Mouse (Mus musculus): ENCODE results near the gene Hist1h2ag. TPM values are rescaled to one million over a fixed set of nuclear protein-coding genes. Genes with fewer than 3 reads are reported as not detected.
"Not testable (repeated sequence)": the region's sequence is repeated elsewhere in the genome, so short reads cannot be mapped to it uniquely, and the experiment has no call there.

Hist1h2ag gene
- total RNA-seq (2021): 10 to 100 TPM; 17.8 to 20.2 TPM
- long read RNA-seq, experiment 1: 0 reads
- long read RNA-seq, experiment 2: 0 reads

GRCm38 (mm10) chr13:22042568-22043502, at the start of gene Hist1h2ag, which contains the start of gene Hist1h2bj:
Hist1h2ag (minus strand) TSS chr13:22042944.
Hist1h2bj (plus strand) TSS chr13:22043214.
- DNase-seq (ENCODE audit: low spot score in 2 of 2): peak; percentile 93 to 98
- intact Hi-C loops (cut with DNase I): loop anchor here (5.0 to 10.0 kb wide), 4 partner anchors 1362 to 1702 kb away; partner anchors contain the start of genes Hist1h2ac, Hist1h2af, Hist1h2bb and Hist1h2bc

- DNase-seq (ENCODE audit: low spot score in 2 of 2); intact Hi-C loops (cut with DNase I): not testable (repeated sequence)
These were observed 41.4 kb upstream of the Hist1h2ag start, which contains the start of gene Vmn1r188 for GRCm38 (mm10) chr13:22084140-22084539. Vmn1r188 (plus strand) TSS chr13:22084440.

- intact Hi-C loops (cut with DNase I): no loop called here
- no peak for DNase-seq (ENCODE audit: low spot score in 2 of 2)
These were observed 20.7 kb upstream of the Hist1h2ag start for GRCm38 (mm10) chr13:22063468-22063867.

GRCm38 (mm10) chr13:22061422-22061821, 18.7 kb upstream of the Hist1h2ag start:
- intact Hi-C loops (cut with DNase I): no loop called here
- no peak for DNase-seq (ENCODE audit: low spot score in 2 of 2)

- intact Hi-C loops (cut with DNase I): no loop called here
- no peak for DNase-seq (ENCODE audit: low spot score in 2 of 2)
These were observed 11.0 kb upstream of the Hist1h2ag start for GRCm38 (mm10) chr13:22053754-22054153.

GRCm38 (mm10) chr13:22051523-22051859, 8.7 kb upstream of the Hist1h2ag start:
- no peak for DNase-seq (ENCODE audit: low spot score in 2 of 2)
- intact Hi-C loops (cut with DNase I): no loop called here

GRCm38 (mm10) chr13:22050591-22051522, 8.1 kb upstream of the Hist1h2ag start:
- intact Hi-C loops (cut with DNase I): no loop called here
- DNase-seq (ENCODE audit: low spot score in 2 of 2): peak; percentile 85 to 91

GRCm38 (mm10) chr13:22049737-22050440, 7.1 kb upstream of the Hist1h2ag start:
- DNase-seq (ENCODE audit: low spot score in 2 of 2): peak; percentile 26 to 38
- intact Hi-C loops (cut with DNase I): loop anchor here (10.0 kb wide), 3 partner anchors 1355 to 1695 kb away; partner anchors contain the start of genes Hist1h2ac, Hist1h2bb, Hist1h2bc and Hist1h3c

- intact Hi-C loops (cut with DNase I): loop anchor here (10.0 kb wide), 3 partner anchors 1356 to 1696 kb away; partner anchors contain the start of genes Hist1h2ac, Hist1h2bb, Hist1h2bc and Hist1h3c
These were observed 6.3 kb upstream of the Hist1h2ag start for GRCm38 (mm10) chr13:22049041-22049440.

GRCm38 (mm10) chr13:22045311-22045710, 2.6 kb upstream of the Hist1h2ag start:
- DNase-seq (ENCODE audit: low spot score in 2 of 2): no peak
- intact Hi-C loops (cut with DNase I): loop anchor here (10.0 kb wide), 3 partner anchors 1359 to 1699 kb away; partner anchors contain the start of genes Hist1h2ac, Hist1h2bb, Hist1h2bc and Hist1h3c

More at GRCm38 (mm10) chr13:22049041-22049440, 6.3 kb upstream of the Hist1h2ag start:
- DNase-seq (ENCODE audit: low spot score in 2 of 2): no peak

- intact Hi-C loops (cut with DNase I): loop anchor here (5.0 to 10.0 kb wide), 4 partner anchors 1360 to 1700 kb away; partner anchors contain the start of genes Hist1h2ac, Hist1h2af, Hist1h2bb and Hist1h2bc
- DNase-seq (ENCODE audit: low spot score in 2 of 2): no peak
These were observed 1.9 kb upstream of the Hist1h2ag start for GRCm38 (mm10) chr13:22044432-22045155.

GRCm38 (mm10) chr13:22043503-22044431, 1.0 kb upstream of the Hist1h2ag start:
- intact Hi-C loops (cut with DNase I): loop anchor here (5.0 to 10.0 kb wide), 4 partner anchors 1361 to 1701 kb away; partner anchors contain the start of genes Hist1h2ac, Hist1h2af, Hist1h2bb and Hist1h2bc
- peak; percentile 45 to 77 for DNase-seq (ENCODE audit: low spot score in 2 of 2)

GRCm38 (mm10) chr13:22041651-22042567, 835 bp downstream of the Hist1h2ag start:
- intact Hi-C loops (cut with DNase I): loop anchor here (5.0 to 10.0 kb wide), 4 partner anchors 1363 to 1703 kb away; partner anchors contain the start of genes Hist1h2ac, Hist1h2af, Hist1h2bb and Hist1h2bc
- DNase-seq (ENCODE audit: low spot score in 2 of 2): no peak

GRCm38 (mm10) chr13:22041142-22041536, 1.6 kb downstream of the Hist1h2ag start, which contains the start of gene Hist1h4i:
Hist1h4i (minus strand) TSS chr13:22041362.
- intact Hi-C loops (cut with DNase I): loop anchor here (5.0 to 10.0 kb wide), 4 partner anchors 1364 to 1704 kb away; partner anchors contain the start of genes Hist1h2ac, Hist1h2af, Hist1h2bb and Hist1h2bc

More at GRCm38 (mm10) chr13:22041142-22041536, 1.6 kb downstream of the Hist1h2ag start, which contains the start of gene Hist1h4i:
- peak; percentile 96 to 98 for DNase-seq (ENCODE audit: low spot score in 2 of 2)
